Mouse (Mus musculus): ENCODE data around the gene Jdp2.

- TF ChIP-seq POLR2A (IDR thresholded peaks at IDR 0.05; ENCODE audit: borderline replicate concordance, insufficient read depth, low read length) (no peak), CTCF (IDR thresholded peaks at IDR 0.05; ENCODE audit: borderline replicate concordance, insufficient read depth, low read depth, low read length) (no peak)
Measured at GRCm38 (mm10) chr12:85619283-85619897, 20.6 kb downstream of the Jdp2 start.
